Mouse (Mus musculus): ENCODE measurements around the gene Sbno2. TPM values are rescaled to one million over a fixed set of nuclear protein-coding genes. Genes with fewer than 3 reads are reported as not detected.

Gene Sbno2
- polyA plus RNA-seq, 1 experiment from 2014 or later = 8.4 TPM

DNA sequence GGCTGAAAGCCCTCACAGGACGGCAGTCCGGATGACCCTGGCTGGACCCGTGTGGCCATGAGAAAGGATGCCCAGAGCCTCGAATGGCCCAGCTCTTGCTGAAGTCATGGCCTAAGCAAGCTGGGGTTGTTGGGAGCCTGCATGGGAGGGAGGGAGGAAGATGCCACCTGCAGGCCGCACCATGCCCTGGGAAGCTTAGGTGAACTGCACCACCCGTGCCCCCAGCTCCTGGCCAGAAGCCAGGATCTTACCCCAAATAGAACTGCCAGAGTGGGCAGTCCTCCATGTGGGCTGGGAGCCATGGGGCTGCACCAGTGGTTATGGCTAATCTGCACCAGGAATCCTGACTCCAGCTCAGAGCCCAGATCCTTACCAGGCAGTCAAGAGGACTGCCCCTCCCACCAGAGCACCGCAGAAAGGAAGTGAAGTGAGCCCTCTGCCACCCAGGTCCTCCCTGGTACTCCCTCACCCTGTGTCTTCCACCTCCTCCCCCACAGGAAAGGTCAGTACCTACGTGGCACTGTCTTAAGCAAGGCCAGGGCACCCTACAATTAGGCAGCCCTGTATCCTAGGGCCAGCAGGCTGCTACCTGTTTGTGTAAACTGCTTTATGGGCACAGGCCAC, 28.0 kb upstream of the Sbno2 start:
- WGBS (ENCODE audit: insufficient replicate concordance) = 78% methylated on average over 8 of the region's 8 CpGs
- peaks cover 30% of the 10 kb centered on the region for H3K27me3 ChIP-seq (ENCODE audit: control insufficient read depth, insufficient read depth, low read length)
- ATAC-seq (replicated peaks; ENCODE audit: insufficient number of reproducible peaks, low FRiP score, low TSS enrichment) = no peak
- H3K4me1 ChIP-seq (ENCODE audit: control insufficient read depth, insufficient read depth, low read length) = peaks cover 37% of the 10 kb centered on the region
- H3K4me3 ChIP-seq (ENCODE audit: low read depth, low read length) = no peak overlapping the region
- no peak overlapping the region for H3K27ac ChIP-seq (ENCODE audit: low read depth, low read length)
- H3K9me3 ChIP-seq (replicated peaks; ENCODE audit: control insufficient read depth, low read length) = no peaks in the 10 kb centered on the region
- no peak overlapping the region for H3K9ac ChIP-seq (ENCODE audit: low read depth, low read length)
- peaks cover 18% of the 10 kb centered on the region for H3K36me3 ChIP-seq (ENCODE audit: control insufficient read depth, insufficient read depth, low read length)
- no peak overlapping the region for H3K4me2 ChIP-seq

DNA sequence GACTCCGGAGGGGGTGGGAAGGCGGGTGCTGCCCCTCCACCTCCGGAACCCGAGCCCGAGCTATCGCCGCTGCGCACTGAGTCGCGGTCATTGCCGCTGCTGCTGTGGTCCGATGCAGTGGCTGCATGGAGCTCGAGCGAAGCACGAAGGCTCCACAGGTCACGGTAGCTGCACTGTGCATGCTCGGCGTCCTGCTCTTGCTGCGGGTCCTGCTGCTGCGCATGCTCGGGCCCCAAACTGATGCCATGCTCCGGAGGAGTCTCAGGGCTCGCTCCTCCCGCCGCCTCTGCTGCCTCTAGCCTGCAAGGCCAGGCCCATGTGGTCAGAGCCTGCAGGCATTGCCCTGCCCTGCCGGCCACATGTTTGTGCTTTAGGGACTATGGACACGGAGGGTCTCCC, 26.6 kb upstream of the Sbno2 start:
- WGBS (ENCODE audit: insufficient replicate concordance) = 45% methylated on average over 27 of the region's 27 CpGs
- no peak overlapping the region for H3K9ac ChIP-seq (ENCODE audit: low read depth, low read length)
- no peaks in the 10 kb centered on the region for H3K9me3 ChIP-seq (replicated peaks; ENCODE audit: control insufficient read depth, low read length)
- peaks cover 30% of the 10 kb centered on the region for H3K36me3 ChIP-seq (ENCODE audit: control insufficient read depth, insufficient read depth, low read length)
- no peak for ATAC-seq (replicated peaks; ENCODE audit: insufficient number of reproducible peaks, low FRiP score, low TSS enrichment)
- peaks cover 25% of the 10 kb centered on the region for H3K4me1 ChIP-seq (ENCODE audit: control insufficient read depth, insufficient read depth, low read length)
- no peak overlapping the region for H3K27ac ChIP-seq (ENCODE audit: low read depth, low read length)
- H3K4me2 ChIP-seq = peak overlapping the region; percentile 52
- H3K4me3 ChIP-seq (ENCODE audit: low read depth, low read length) = peak overlapping the region; percentile 24; the same call in 1 of the 2 replicates
- H3K27me3 ChIP-seq (ENCODE audit: control insufficient read depth, insufficient read depth, low read length) = peaks cover 18% of the 10 kb centered on the region

DNA sequence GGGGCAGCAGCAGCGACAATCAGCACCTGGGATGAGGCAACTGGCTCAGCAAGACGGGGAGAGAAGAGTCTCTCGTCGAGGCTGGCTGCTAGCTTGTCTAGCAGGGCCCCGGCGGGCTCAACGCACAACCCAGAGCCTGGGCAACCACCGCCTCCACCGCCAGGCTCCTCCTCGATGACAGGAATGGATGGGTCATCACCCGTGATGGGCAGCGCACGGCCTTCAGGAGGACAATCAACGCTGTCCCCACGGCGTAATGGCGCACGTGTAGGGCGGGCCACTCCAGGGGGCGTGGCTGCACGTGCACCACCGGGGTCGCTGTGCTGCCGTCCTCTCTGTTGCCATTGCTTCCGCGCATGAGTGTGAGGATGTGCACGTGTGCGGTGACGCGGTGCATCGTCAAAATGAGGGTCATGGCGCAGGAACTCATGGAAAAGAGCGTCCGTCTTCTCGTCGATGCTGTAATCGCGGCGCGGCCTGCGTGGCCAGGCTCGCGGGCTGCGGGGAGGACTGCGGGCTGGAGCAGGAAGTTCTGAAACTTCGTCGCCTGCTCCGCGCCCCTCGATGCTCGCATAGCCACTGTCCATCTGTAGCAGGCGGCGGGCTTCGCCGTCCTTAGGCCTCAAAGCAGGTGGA, 26.1 kb upstream of the Sbno2 start:
- H3K4me2 ChIP-seq = peak overlapping the region; percentile 52
- peaks cover 13% of the 10 kb centered on the region for H3K27me3 ChIP-seq (ENCODE audit: control insufficient read depth, insufficient read depth, low read length)
- no peaks in the 10 kb centered on the region for H3K9me3 ChIP-seq (replicated peaks; ENCODE audit: control insufficient read depth, low read length)
- peaks cover 20% of the 10 kb centered on the region for H3K4me1 ChIP-seq (ENCODE audit: control insufficient read depth, insufficient read depth, low read length)
- H3K9ac ChIP-seq (ENCODE audit: low read depth, low read length) = peak overlapping the region; percentile 56
- H3K4me3 ChIP-seq (ENCODE audit: low read depth, low read length) = peak overlapping the region; percentile 24
- 12% methylated on average over 55 of the region's 55 CpGs for WGBS (ENCODE audit: insufficient replicate concordance)
- no peak for ATAC-seq (replicated peaks; ENCODE audit: insufficient number of reproducible peaks, low FRiP score, low TSS enrichment)
- no peak overlapping the region for H3K27ac ChIP-seq (ENCODE audit: low read depth, low read length)
- H3K36me3 ChIP-seq (ENCODE audit: control insufficient read depth, insufficient read depth, low read length) = peaks cover 32% of the 10 kb centered on the region

DNA sequence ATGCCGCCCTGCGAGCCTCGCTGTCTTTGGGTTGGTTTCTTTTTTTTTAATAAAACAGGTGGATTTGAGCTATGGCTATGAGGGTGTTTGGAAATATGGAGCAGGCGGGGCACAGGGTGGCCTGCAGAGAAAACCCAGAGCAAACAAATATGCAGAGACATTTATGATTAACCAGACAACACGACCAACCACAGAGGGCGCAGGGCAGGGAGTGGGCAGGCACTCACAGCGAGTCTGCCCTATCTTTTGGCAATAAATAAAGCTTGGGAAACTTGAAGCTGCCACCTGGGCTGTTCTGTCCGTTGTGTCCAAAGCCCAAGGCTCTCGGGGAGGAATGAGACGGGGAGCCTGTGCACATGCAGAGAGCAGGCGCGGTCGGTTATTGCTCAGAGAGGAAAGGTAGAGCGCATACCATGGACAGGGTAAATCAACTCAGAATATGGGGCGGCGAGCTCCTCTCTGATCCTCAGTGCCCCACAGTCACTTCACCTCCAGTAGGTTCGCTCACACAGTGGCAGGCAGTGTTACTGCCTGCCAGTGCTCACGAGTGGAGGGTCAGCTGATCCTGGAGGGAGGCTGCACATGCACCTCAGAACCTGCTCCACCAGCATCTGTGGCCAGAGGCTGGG, 25.1 kb upstream of the Sbno2 start:
- Histone ChIP-seq H3K27ac (ENCODE audit: low read depth, low read length) (no peak overlapping the region), H3K9ac (ENCODE audit: low read depth, low read length) (no peak overlapping the region), H3K9me3 (replicated peaks; ENCODE audit: control insufficient read depth, low read length) (no peaks in the 10 kb centered on the region), H3K36me3 (ENCODE audit: control insufficient read depth, insufficient read depth, low read length) (peaks cover 40% of the 10 kb centered on the region), H3K4me1 (ENCODE audit: control insufficient read depth, insufficient read depth, low read length) (peaks cover 19% of the 10 kb centered on the region), H3K27me3 (ENCODE audit: control insufficient read depth, insufficient read depth, low read length) (peaks cover 9% of the 10 kb centered on the region), H3K4me3 (ENCODE audit: low read depth, low read length) (no peak overlapping the region), H3K4me2 (no peak overlapping the region)
- WGBS (ENCODE audit: insufficient replicate concordance) = 87% methylated on average over 18 of the region's 18 CpGs
- ATAC-seq (replicated peaks; ENCODE audit: insufficient number of reproducible peaks, low FRiP score, low TSS enrichment) = no peak

DNA sequence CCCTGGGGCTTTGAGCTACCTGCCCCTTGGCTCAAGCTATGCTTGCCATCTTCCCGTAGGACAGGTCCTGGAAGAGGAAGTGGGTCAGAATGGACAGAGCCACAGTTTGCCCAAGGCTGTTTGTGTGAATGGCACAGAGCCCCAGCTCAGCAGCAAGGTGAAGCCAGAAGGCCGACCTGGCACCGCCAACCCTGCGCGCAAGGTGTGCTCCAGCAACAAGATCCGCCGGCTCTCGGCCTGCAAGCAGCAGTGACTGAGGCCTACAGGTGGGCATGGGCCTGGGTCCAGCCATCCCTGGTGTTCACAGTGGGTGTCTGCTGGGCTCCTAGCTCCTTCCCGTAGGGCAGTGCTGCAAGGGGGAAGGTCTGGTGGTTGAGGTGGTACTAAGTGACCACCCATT, 24.5 kb upstream of the Sbno2 start:
- Histone ChIP-seq H3K4me1 (ENCODE audit: control insufficient read depth, insufficient read depth, low read length) (peaks cover 19% of the 10 kb centered on the region), H3K36me3 (ENCODE audit: control insufficient read depth, insufficient read depth, low read length) (peaks cover 45% of the 10 kb centered on the region), H3K27ac (ENCODE audit: low read depth, low read length) (no peak overlapping the region), H3K4me3 (ENCODE audit: low read depth, low read length) (no peak overlapping the region), H3K27me3 (ENCODE audit: control insufficient read depth, insufficient read depth, low read length) (peaks cover 5% of the 10 kb centered on the region; the same call in 1 of the 2 replicates), H3K4me2 (no peak overlapping the region), H3K9ac (ENCODE audit: low read depth, low read length) (0 out of 2 replicates have a peak overlapping the region, but pooled peaks have one; percentile 16), H3K9me3 (replicated peaks; ENCODE audit: control insufficient read depth, low read length) (no peaks in the 10 kb centered on the region)
- ATAC-seq (replicated peaks; ENCODE audit: insufficient number of reproducible peaks, low FRiP score, low TSS enrichment) = no peak
- 94% methylated on average over 9 of the region's 9 CpGs for WGBS (ENCODE audit: insufficient replicate concordance)

DNA sequence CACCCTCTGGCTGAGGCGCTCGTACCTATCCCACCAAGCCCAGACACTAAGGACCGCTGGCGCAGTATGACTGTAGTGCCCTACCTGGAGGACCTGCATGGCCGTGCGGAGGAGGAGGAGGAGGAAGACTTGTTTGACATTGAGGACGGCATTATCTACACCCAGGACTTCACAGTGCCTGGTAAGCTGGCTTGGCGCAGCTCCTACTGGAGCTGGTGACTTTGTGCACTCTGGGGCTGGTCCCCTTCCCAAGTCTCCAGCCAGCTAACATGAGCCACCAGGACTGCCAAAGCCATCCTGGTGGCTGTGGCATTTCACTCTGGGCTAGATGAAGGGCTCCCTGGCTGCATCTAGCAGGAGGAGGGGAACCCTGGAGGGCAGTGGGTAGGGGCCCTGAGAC, 22.5 kb upstream of the Sbno2 start:
- Histone ChIP-seq H3K4me2 (no peak overlapping the region), H3K9me3 (replicated peaks; ENCODE audit: control insufficient read depth, low read length) (no peaks in the 10 kb centered on the region), H3K27ac (ENCODE audit: low read depth, low read length) (no peak overlapping the region), H3K27me3 (ENCODE audit: control insufficient read depth, insufficient read depth, low read length) (peaks cover 5% of the 10 kb centered on the region; the same call in 1 of the 2 replicates), H3K36me3 (ENCODE audit: control insufficient read depth, insufficient read depth, low read length) (peaks cover 47% of the 10 kb centered on the region), H3K9ac (ENCODE audit: low read depth, low read length) (no peak overlapping the region), H3K4me1 (ENCODE audit: control insufficient read depth, insufficient read depth, low read length) (peaks cover 17% of the 10 kb centered on the region), H3K4me3 (ENCODE audit: low read depth, low read length) (no peak overlapping the region)
- no peak for ATAC-seq (replicated peaks; ENCODE audit: insufficient number of reproducible peaks, low FRiP score, low TSS enrichment)
- WGBS (ENCODE audit: insufficient replicate concordance) = 91% methylated on average over 8 of the region's 8 CpGs

DNA sequence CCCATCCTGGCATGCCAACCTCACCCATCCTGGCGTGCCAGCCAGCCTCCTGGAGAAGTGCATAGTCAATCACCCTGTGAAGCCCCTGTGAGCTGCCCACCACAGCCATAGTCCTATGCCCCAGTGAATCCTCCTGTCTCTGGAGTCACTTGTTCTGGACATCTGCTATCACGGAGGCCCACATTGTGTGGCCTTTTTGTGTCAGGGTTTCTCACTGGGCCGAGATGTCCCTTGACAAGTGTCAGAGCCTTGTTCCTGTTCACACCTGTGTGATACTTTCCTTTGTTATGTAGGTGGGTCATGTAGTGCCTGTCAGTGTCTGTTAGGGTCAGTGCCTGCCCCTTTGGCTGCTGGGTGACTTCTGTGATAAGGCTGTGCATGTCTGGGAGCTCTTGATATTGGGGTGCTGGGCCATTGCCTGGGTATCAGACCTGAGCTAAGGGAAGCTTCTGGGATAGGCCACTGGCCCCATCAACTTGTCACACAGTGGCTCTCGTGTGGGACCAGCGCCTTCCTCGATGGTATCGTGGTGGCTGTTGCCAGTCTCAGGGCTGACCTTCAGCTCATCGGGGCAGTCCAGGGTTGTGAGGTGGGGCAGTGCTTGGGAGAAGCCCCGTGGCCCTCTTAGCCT, 18.7 kb upstream of the Sbno2 start:
- WGBS (ENCODE audit: insufficient replicate concordance) = 87% methylated on average over 9 of the region's 9 CpGs
- ATAC-seq (replicated peaks; ENCODE audit: insufficient number of reproducible peaks, low FRiP score, low TSS enrichment) = no peak
- peaks cover 41% of the 10 kb centered on the region for H3K36me3 ChIP-seq (ENCODE audit: control insufficient read depth, insufficient read depth, low read length)
- H3K9me3 ChIP-seq (replicated peaks; ENCODE audit: control insufficient read depth, low read length) = no peaks in the 10 kb centered on the region
- no peak overlapping the region for H3K4me3 ChIP-seq (ENCODE audit: low read depth, low read length)
- no peaks in the 10 kb centered on the region for H3K27me3 ChIP-seq (ENCODE audit: control insufficient read depth, insufficient read depth, low read length)
- no peak overlapping the region for H3K4me2 ChIP-seq
- H3K9ac ChIP-seq (ENCODE audit: low read depth, low read length) = 0 out of 2 replicates have a peak overlapping the region, but pooled peaks have one; percentile 46
- H3K4me1 ChIP-seq (ENCODE audit: control insufficient read depth, insufficient read depth, low read length) = peaks cover 6% of the 10 kb centered on the region
- no peak overlapping the region for H3K27ac ChIP-seq (ENCODE audit: low read depth, low read length)

DNA sequence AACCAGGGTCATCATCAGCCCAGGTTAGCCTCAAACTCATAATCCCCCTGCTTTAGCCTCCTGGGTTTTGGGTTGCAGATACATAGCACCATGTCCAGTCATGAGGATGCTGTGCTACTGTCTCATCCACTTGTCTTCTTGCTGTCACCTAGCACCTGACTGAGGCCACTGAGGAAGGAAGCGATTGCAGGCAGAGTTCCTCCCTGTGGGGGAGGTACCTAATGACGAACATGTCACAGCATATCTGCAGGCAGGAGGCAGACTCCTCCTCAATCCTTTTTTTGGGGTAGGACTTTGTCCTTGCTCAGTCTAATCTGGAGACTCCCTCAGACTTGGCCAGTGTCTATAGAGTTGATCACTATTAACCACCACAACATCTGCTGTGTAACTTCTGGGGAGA, 16.3 kb upstream of the Sbno2 start:
- H3K9me3 ChIP-seq (replicated peaks; ENCODE audit: control insufficient read depth, low read length) = no peaks in the 10 kb centered on the region
- no peak overlapping the region for H3K27ac ChIP-seq (ENCODE audit: low read depth, low read length)
- H3K36me3 ChIP-seq (ENCODE audit: control insufficient read depth, insufficient read depth, low read length) = peaks cover 24% of the 10 kb centered on the region
- WGBS (ENCODE audit: insufficient replicate concordance) = 74% methylated on average over 2 of the region's 2 CpGs
- H3K27me3 ChIP-seq (ENCODE audit: control insufficient read depth, insufficient read depth, low read length) = no peaks in the 10 kb centered on the region
- H3K4me1 ChIP-seq (ENCODE audit: control insufficient read depth, insufficient read depth, low read length) = peaks cover 26% of the 10 kb centered on the region
- H3K9ac ChIP-seq (ENCODE audit: low read depth, low read length) = no peak overlapping the region
- no peak overlapping the region for H3K4me2 ChIP-seq
- no peak overlapping the region for H3K4me3 ChIP-seq (ENCODE audit: low read depth, low read length)
- no peak for ATAC-seq (replicated peaks; ENCODE audit: insufficient number of reproducible peaks, low FRiP score, low TSS enrichment)
